Mouse (Mus musculus) limb, embryonic 11.5 days (tissue): ENCODE measurements at regions not wholly inside any gene's neighbourhood (a gene's known extent, or its start where the extent isn't known, plus 50 kb on each side); places are given as distances from the start of the nearest gene placed in this dataset.

Experiments used
- ATAC-seq: fragments of 200-750 bp; cut with Nextera tagmentation; 2 replicates; pipeline ENCODE4 v1.8.0; 2017; ENCODE audit warnings: low read depth; ENCODE audit not compliant: insufficient number of reproducible peaks, low FRiP score, low TSS enrichment
- DNase-seq: peaks from one replicate; pipeline ENCODE4 v3.0.0-alpha.2; 2015; ENCODE audit warnings: low spot score
- H3K27ac ChIP-seq: fragments of 300-500 bp; sonication (generic); replicated peaks from 2 replicates; pipeline ENCODE4 v1.5.1; 2014; ENCODE audit warnings: low read depth, mild to moderate bottlenecking, low read length
- H3K27me3 ChIP-seq: fragments of 300-500 bp; sonication (generic); 2 replicates; pipeline ENCODE4 v1.6.1; 2014; ENCODE audit warnings: mild to moderate bottlenecking, low read length, mixed read lengths; ENCODE audit not compliant: control insufficient read depth, insufficient read depth
- H3K36me3 ChIP-seq: fragments of 300-500 bp; sonication (generic); 2 replicates; pipeline ENCODE4 v1.6.1; 2014; ENCODE audit warnings: mild to moderate bottlenecking, low read length, moderate library complexity, mixed read lengths; ENCODE audit not compliant: control insufficient read depth, insufficient read depth
- H3K4me1 ChIP-seq: fragments of 300-500 bp; sonication (generic); 2 replicates; pipeline ENCODE4 v1.6.1; 2014; ENCODE audit warnings: low read length, mixed read lengths; ENCODE audit not compliant: control insufficient read depth, insufficient read depth
- H3K4me2 ChIP-seq: fragments of 300-500 bp; sonication (generic); 2 replicates; pipeline ENCODE4 v1.6.1; 2014; ENCODE audit warnings: low read depth, mild to moderate bottlenecking, moderate library complexity; ENCODE audit not compliant: severe bottlenecking
- H3K4me3 ChIP-seq: fragments of 300-500 bp; sonication (generic); 2 replicates; pipeline ENCODE4 v1.5.1; 2014; ENCODE audit warnings: low read depth, low read length
- H3K9ac ChIP-seq: fragments of 300-500 bp; sonication (generic); 2 replicates; pipeline ENCODE4 v1.6.1; 2014; ENCODE audit warnings: mild to moderate bottlenecking, low read length
- H3K9me3 ChIP-seq: fragments of 300-500 bp; sonication (generic); 2 replicates; pipeline ENCODE4 v1.6.1; 2016; ENCODE audit warnings: low read length; ENCODE audit not compliant: control insufficient read depth
- WGBS: fragments of 180-500 bp; shearing (Covaris S2); extraction: QIAGEN DNeasy Blood & Tissue Kit; methylation state at CpG from one replicate; pipeline ENCODE4 v1.1.7; 2014; 5-methylcytosine and 5-hydroxymethylcytosine counted together

- ATAC-seq = no peak
- Histone ChIP-seq H3K9ac (no peak overlapping the region), H3K27me3 (no peaks in the 10 kb centered on the region), H3K4me2 (no peak overlapping the region), H3K4me1 (peaks cover 23% of the 10 kb centered on the region), H3K4me3 (no peak overlapping the region), H3K27ac (no peak overlapping the region; the same call in 1 of the 2 replicates), H3K36me3 (no peaks in the 10 kb centered on the region), H3K9me3 (no peaks in the 10 kb centered on the region)
- no peak for DNase-seq
- WGBS = 80% methylated on average over 10 of the region's 10 CpGs
These were observed 100.6 kb downstream of the Tmem30b start for GRCm38 (mm10) chr12:73445562-73445961.

- Histone ChIP-seq H3K27ac (peak overlapping the region; percentile 69), H3K4me3 (no peak overlapping the region), H3K4me1 (peaks cover 21% of the 10 kb centered on the region), H3K9ac (no peak overlapping the region), H3K36me3 (no peaks in the 10 kb centered on the region), H3K4me2 (no peak overlapping the region), H3K9me3 (no peaks in the 10 kb centered on the region), H3K27me3 (no peaks in the 10 kb centered on the region)
- 52% methylated on average over 10 of the region's 10 CpGs for WGBS
- DNase-seq = no peak
- ATAC-seq = no peak
These were observed 101.1 kb downstream of the Tmem30b start for GRCm38 (mm10) chr12:73445128-73445527.

GRCm38 (mm10) chr12:73441326-73441725, 104.9 kb downstream of the Tmem30b start:
- Histone ChIP-seq H3K27ac (no peak overlapping the region), H3K9me3 (no peaks in the 10 kb centered on the region), H3K4me1 (peaks cover 13% of the 10 kb centered on the region), H3K36me3 (no peaks in the 10 kb centered on the region), H3K4me3 (no peak overlapping the region), H3K27me3 (no peaks in the 10 kb centered on the region), H3K4me2 (no peak overlapping the region), H3K9ac (no peak overlapping the region)
- ATAC-seq (no peak), DNase-seq (no peak)
- WGBS = 42% methylated on average over 1 of the region's 1 CpGs

- 85% methylated on average over 10 of the region's 10 CpGs for WGBS
- Histone ChIP-seq H3K4me3 (no peak overlapping the region), H3K4me1 (no peaks in the 10 kb centered on the region), H3K4me2 (no peak overlapping the region), H3K9me3 (no peaks in the 10 kb centered on the region), H3K27ac (no peak overlapping the region), H3K36me3 (no peaks in the 10 kb centered on the region), H3K27me3 (no peaks in the 10 kb centered on the region), H3K9ac (no peak overlapping the region)
- DNase-seq = no peak
- ATAC-seq = no peak
These were observed 111.5 kb downstream of the Tmem30b start for GRCm38 (mm10) chr12:73434684-73435083.

GRCm38 (mm10) chr12:73432546-73432945, 113.6 kb downstream of the Tmem30b start:
- DNase-seq (no peak), ATAC-seq (no peak)
- WGBS = 90% methylated on average over 5 of the region's 5 CpGs
- no peaks in the 10 kb centered on the region for H3K9me3 ChIP-seq
- H3K27me3 ChIP-seq = no peaks in the 10 kb centered on the region
- H3K27ac ChIP-seq = no peak overlapping the region
- H3K4me1 ChIP-seq = peaks cover 7% of the 10 kb centered on the region
- no peak overlapping the region for H3K4me2 ChIP-seq
- no peak overlapping the region for H3K9ac ChIP-seq
- H3K36me3 ChIP-seq = no peaks in the 10 kb centered on the region
- no peak overlapping the region for H3K4me3 ChIP-seq

GRCm38 (mm10) chr12:73428171-73428570, 118.0 kb downstream of the Tmem30b start:
- no peak overlapping the region for H3K4me3 ChIP-seq
- no peaks in the 10 kb centered on the region for H3K9me3 ChIP-seq
- H3K27me3 ChIP-seq = no peaks in the 10 kb centered on the region
- ATAC-seq (no peak), DNase-seq (peak; percentile 47)
- H3K36me3 ChIP-seq = no peaks in the 10 kb centered on the region
- no peak overlapping the region for H3K9ac ChIP-seq
- 50% methylated on average over 12 of the region's 12 CpGs for WGBS
- H3K27ac ChIP-seq = no peak overlapping the region
- H3K4me1 ChIP-seq = peaks cover 8% of the 10 kb centered on the region
- no peak overlapping the region for H3K4me2 ChIP-seq

- DNase-seq (no peak), ATAC-seq (no peak)
- Histone ChIP-seq H3K36me3 (no peaks in the 10 kb centered on the region), H3K4me3 (no peak overlapping the region), H3K9ac (no peak overlapping the region), H3K4me1 (peaks cover 8% of the 10 kb centered on the region), H3K27me3 (no peaks in the 10 kb centered on the region), H3K4me2 (no peak overlapping the region), H3K9me3 (no peaks in the 10 kb centered on the region), H3K27ac (no peak overlapping the region)
- 62% methylated on average over 7 of the region's 7 CpGs for WGBS
These were observed 121.4 kb downstream of the Tmem30b start for GRCm38 (mm10) chr12:73424814-73425213.

GRCm38 (mm10) chr12:73417101-73417500, 129.1 kb downstream of the Tmem30b start:
- Histone ChIP-seq H3K27ac (no peak overlapping the region), H3K9ac (no peak overlapping the region), H3K27me3 (no peaks in the 10 kb centered on the region), H3K36me3 (no peaks in the 10 kb centered on the region), H3K4me2 (no peak overlapping the region), H3K4me1 (peaks cover 19% of the 10 kb centered on the region), H3K9me3 (no peaks in the 10 kb centered on the region), H3K4me3 (no peak overlapping the region)
- no peak for DNase-seq
- 44% methylated on average over 3 of the region's 3 CpGs for WGBS
- no peak for ATAC-seq

GRCm38 (mm10) chr12:73416367-73416897, 129.8 kb downstream of the Tmem30b start:
- H3K9ac ChIP-seq = no peak overlapping the region
- no peak overlapping the region for H3K4me2 ChIP-seq
- peak overlapping the region; percentile 42; the same call in 1 of the 2 replicates for H3K27ac ChIP-seq
- no peaks in the 10 kb centered on the region for H3K9me3 ChIP-seq
- ATAC-seq = peak; percentile 76
- DNase-seq = peak; percentile 58
- H3K36me3 ChIP-seq = no peaks in the 10 kb centered on the region
- no peaks in the 10 kb centered on the region for H3K27me3 ChIP-seq
- no peak overlapping the region for H3K4me3 ChIP-seq
- 55% methylated on average over 16 of the region's 16 CpGs for WGBS
- H3K4me1 ChIP-seq = peaks cover 19% of the 10 kb centered on the region
